Comparison of ENCODE assay signal across 8 mouse cellular contexts in the genomic region with DNA sequence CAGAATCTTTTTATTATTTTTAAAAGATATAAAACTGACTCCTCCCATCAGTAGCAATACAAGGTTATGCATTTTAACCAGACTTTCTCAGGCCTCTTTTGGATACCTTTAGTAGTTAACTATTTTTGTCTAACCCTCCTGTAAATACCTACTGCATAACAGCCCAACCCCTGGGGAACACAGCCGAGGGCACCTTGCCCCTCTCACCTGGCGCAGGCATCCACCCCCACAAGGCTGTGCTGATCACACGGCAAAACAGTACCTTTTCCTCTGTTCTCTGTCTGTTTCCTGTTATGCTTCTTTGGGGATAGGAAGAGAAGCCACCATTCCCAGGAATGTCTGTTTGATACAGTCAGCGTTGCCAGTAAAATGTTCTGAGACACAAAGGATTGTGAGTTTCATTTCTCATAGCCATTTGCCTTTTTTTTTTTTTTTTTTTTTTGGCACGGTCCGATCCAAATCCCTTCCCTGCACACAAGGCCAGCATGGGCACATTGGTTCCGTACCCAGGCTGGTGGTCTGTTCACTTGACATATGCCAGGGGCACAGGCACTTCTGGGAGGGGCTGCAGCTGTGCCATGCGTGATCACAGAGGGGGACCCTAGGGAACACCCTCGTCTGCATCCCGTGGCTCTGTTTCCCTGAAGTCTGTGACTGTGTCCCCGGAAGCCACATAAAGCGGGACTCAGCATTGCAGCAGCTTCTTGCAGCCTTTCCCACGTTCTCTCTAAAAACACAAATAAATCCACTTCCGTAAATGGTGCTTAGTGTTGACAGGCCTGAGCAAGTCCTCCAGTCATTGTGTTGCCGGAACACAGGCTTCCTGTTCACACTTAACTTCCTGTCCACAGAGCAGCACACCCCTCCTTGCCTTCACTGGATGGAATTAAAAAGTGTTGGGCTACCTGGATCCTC. TPM values are rescaled to one million over a fixed set of nuclear protein-coding genes. Genes with fewer than 3 reads are reported as not detected.
A peak's percentile ranks its signal among the peaks of the same experiment; 100 is the strongest.
DNase-seq lines count a peak whose midpoint lies in the region; ATAC-seq and TF ChIP-seq lines count a peak whose summit lies in the region.

No protein-coding gene starts in this region.

- H3K9me3 ChIP-seq in midbrain, embryonic 11.5 days (ENCODE audit: control insufficient read depth, low read length) = no peaks in the 10 kb centered on the region
- H3K9me3 ChIP-seq in midbrain, postnatal 0 days (ENCODE audit: low read length) = no peaks in the 10 kb centered on the region
- no peaks in the 10 kb centered on the region for H3K9me3 ChIP-seq in embryonic facial prominence, embryonic 15.5 days (replicated peaks)
- no peaks in the 10 kb centered on the region for H3K9me3 ChIP-seq in limb, embryonic 10.5 days (replicated peaks)
- H3K9me3 ChIP-seq in neural tube, embryonic 15.5 days (replicated peaks) = no peaks in the 10 kb centered on the region

- H3K27ac ChIP-seq in midbrain, embryonic 11.5 days (ENCODE audit: low read depth, low read length) = no peak overlapping the region; the same call in 1 of the 2 replicates
- no peak overlapping the region for H3K27ac ChIP-seq in midbrain, postnatal 0 days (ENCODE audit: low read depth, low read length)
- peak overlapping the region; percentile 61 for H3K27ac ChIP-seq in embryonic facial prominence, embryonic 15.5 days (replicated peaks)
- H3K27ac ChIP-seq in limb, embryonic 10.5 days = peak overlapping the region; percentile 64; the same call in 1 of the 2 replicates
- peak overlapping the region; percentile 49; the same call in 1 of the 2 replicates for H3K27ac ChIP-seq in neural tube, embryonic 15.5 days (replicated peaks)

- H3K4me1 ChIP-seq in midbrain, embryonic 11.5 days (ENCODE audit: control insufficient read depth, insufficient read depth, low read length) = no peaks in the 10 kb centered on the region
- no peaks in the 10 kb centered on the region for H3K4me1 ChIP-seq in midbrain, postnatal 0 days (ENCODE audit: insufficient read depth, low read length)
- H3K4me1 ChIP-seq in embryonic facial prominence, embryonic 15.5 days = peaks cover 39% of the 10 kb centered on the region
- H3K4me1 ChIP-seq in limb, embryonic 10.5 days = peaks cover 42% of the 10 kb centered on the region
- peaks cover 18% of the 10 kb centered on the region; the same call in 1 of the 2 replicates for H3K4me1 ChIP-seq in neural tube, embryonic 15.5 days

- no peak overlapping the region for H3K4me2 ChIP-seq in midbrain, embryonic 11.5 days
- no peak overlapping the region for H3K4me2 ChIP-seq in midbrain, postnatal 0 days (ENCODE audit: low read depth, low read length, poor library complexity, severe bottlenecking)
- no peak overlapping the region for H3K4me2 ChIP-seq in embryonic facial prominence, embryonic 15.5 days (replicated peaks)
- no peak overlapping the region for H3K4me2 ChIP-seq in neural tube, embryonic 15.5 days

- TF ChIP-seq CTCF in midbrain, postnatal 0 days (IDR thresholded peaks at IDR 0.05) = no peak

- no peak overlapping the region for H3K9ac ChIP-seq in midbrain, embryonic 11.5 days (ENCODE audit: low read length)
- no peak overlapping the region for H3K9ac ChIP-seq in midbrain, postnatal 0 days (replicated peaks; ENCODE audit: low read length, poor library complexity, severe bottlenecking)
- H3K9ac ChIP-seq in embryonic facial prominence, embryonic 15.5 days = no peak overlapping the region
- H3K9ac ChIP-seq in neural tube, embryonic 15.5 days (replicated peaks) = no peak overlapping the region

- peak; percentile 76 for DNase-seq in midbrain, embryonic 11.5 days (ENCODE audit: low spot score, missing footprints)
- DNase-seq in midbrain, postnatal 0 days (ENCODE audit: low spot score) = no peak
- DNase-seq in limb, embryonic 10.5 days (ENCODE audit: low spot score) = no peak
- DNase-seq in urinary bladder, adult 2 months (ENCODE audit: low spot score) = no peak
- no peak for DNase-seq in adrenal gland, adult 2 months
- no peak for DNase-seq in embryo, embryonic 10 days (ENCODE audit: low spot score)

- peaks cover 19% of the 10 kb centered on the region for H3K36me3 ChIP-seq in midbrain, embryonic 11.5 days (ENCODE audit: control insufficient read depth, insufficient read depth, low read length)
- H3K36me3 ChIP-seq in midbrain, postnatal 0 days (ENCODE audit: insufficient read depth, low read length) = peaks cover 45% of the 10 kb centered on the region
- peaks cover 64% of the 10 kb centered on the region for H3K36me3 ChIP-seq in embryonic facial prominence, embryonic 15.5 days
- peaks cover 93% of the 10 kb centered on the region for H3K36me3 ChIP-seq in limb, embryonic 10.5 days
- H3K36me3 ChIP-seq in neural tube, embryonic 15.5 days = peaks cover 64% of the 10 kb centered on the region

- WGBS in midbrain, embryonic 11.5 days = 83% methylated on average over 15 of the region's 15 CpGs
- 76% methylated on average over 15 of the region's 15 CpGs for WGBS in midbrain, postnatal 0 days
- 55% methylated on average over 15 of the region's 15 CpGs for WGBS in embryonic facial prominence, embryonic 15.5 days
- 77% methylated on average over 15 of the region's 15 CpGs for WGBS in limb, embryonic 10.5 days
- WGBS in neural tube, embryonic 15.5 days = 56% methylated on average over 15 of the region's 15 CpGs

- H3K27me3 ChIP-seq in midbrain, embryonic 11.5 days (ENCODE audit: control insufficient read depth, insufficient read depth, low read length) = no peaks in the 10 kb centered on the region
- no peaks in the 10 kb centered on the region for H3K27me3 ChIP-seq in midbrain, postnatal 0 days (ENCODE audit: insufficient read depth, low read length)
- no peaks in the 10 kb centered on the region for H3K27me3 ChIP-seq in embryonic facial prominence, embryonic 15.5 days
- no peaks in the 10 kb centered on the region for H3K27me3 ChIP-seq in limb, embryonic 10.5 days (ENCODE audit: low read depth, poor library complexity, severe bottlenecking)
- H3K27me3 ChIP-seq in neural tube, embryonic 15.5 days (replicated peaks) = no peaks in the 10 kb centered on the region

- no peak for ATAC-seq in midbrain, embryonic 11.5 days (ENCODE audit: low FRiP score)
- ATAC-seq in midbrain, postnatal 0 days (ENCODE audit: low FRiP score) = no peak
- no peak for ATAC-seq in embryonic facial prominence, embryonic 15.5 days (ENCODE audit: insufficient number of reproducible peaks, low FRiP score, low TSS enrichment, low read depth)
- no peak for ATAC-seq in neural tube, embryonic 15.5 days (ENCODE audit: low FRiP score)

- no peak overlapping the region for H3K4me3 ChIP-seq in midbrain, embryonic 11.5 days (ENCODE audit: low read depth, low read length)
- no peak overlapping the region for H3K4me3 ChIP-seq in midbrain, postnatal 0 days (ENCODE audit: low read depth, low read length)
- no peak overlapping the region for H3K4me3 ChIP-seq in embryonic facial prominence, embryonic 15.5 days (replicated peaks)
- H3K4me3 ChIP-seq in limb, embryonic 10.5 days = 0 out of 2 replicates have a peak overlapping the region, but pooled peaks have one; percentile 8
- no peak overlapping the region for H3K4me3 ChIP-seq in neural tube, embryonic 15.5 days (replicated peaks)

RNA-seq across cellular contexts. Expression of gene 1500011B03Rik, which starts 17.6 kb away (rescaled TPM):
- 150 and 157 TPM in 2 replicates for polyA plus RNA-seq in midbrain, embryonic 11.5 days (2014; fragmentation: Nextera tagmentation; extraction: Ambion mirVana)
- total RNA-seq in midbrain, postnatal 0 days (2014; rRNA removed) = 299 and 345 TPM in 2 replicates
- polyA plus RNA-seq in midbrain, postnatal 0 days (2015; fragmentation: Nextera tagmentation; extraction: Ambion mirVana) = 372 and 393 TPM in 2 replicates
- 90.1 and 91.9 TPM in 2 replicates for polyA plus RNA-seq in embryonic facial prominence, embryonic 15.5 days (2015; fragmentation: Nextera tagmentation; extraction: Ambion mirVana)
- 92.0 and 92.4 TPM in 2 replicates for polyA plus RNA-seq in limb, embryonic 10.5 days (2016; fragmentation: Nextera tagmentation; extraction: Ambion mirVana)
- polyA plus RNA-seq in neural tube, embryonic 15.5 days (2015; fragmentation: Nextera tagmentation; extraction: Ambion mirVana) = 254 and 302 TPM in 2 replicates
- 46.2 and 54.9 TPM in 2 replicates for polyA plus RNA-seq in urinary bladder, adult 2 months (2012; rRNA removed)
- total RNA-seq in adrenal gland, adult 2 months (2021) = 10 to 100 TPM; 23.1 to 36.6 TPM
- polyA plus RNA-seq in adrenal gland, adult 2 months (2012; rRNA removed) = 29.7 and 30.6 TPM in 2 replicates

RNA-seq across cellular contexts. Expression of gene Git2, which starts 30.4 kb away (rescaled TPM):
- 29.5 and 30.0 TPM in 2 replicates for polyA plus RNA-seq in midbrain, embryonic 11.5 days (2014; fragmentation: Nextera tagmentation; extraction: Ambion mirVana)
- total RNA-seq in midbrain, postnatal 0 days (2014; rRNA removed) = 41.8 and 45.1 TPM in 2 replicates
- 25.5 and 33.8 TPM in 2 replicates for polyA plus RNA-seq in midbrain, postnatal 0 days (2015; fragmentation: Nextera tagmentation; extraction: Ambion mirVana)
- 49.6 and 54.9 TPM in 2 replicates for polyA plus RNA-seq in embryonic facial prominence, embryonic 15.5 days (2015; fragmentation: Nextera tagmentation; extraction: Ambion mirVana)
- 36.1 and 44.8 TPM in 2 replicates for polyA plus RNA-seq in limb, embryonic 10.5 days (2016; fragmentation: Nextera tagmentation; extraction: Ambion mirVana)
- polyA plus RNA-seq in neural tube, embryonic 15.5 days (2015; fragmentation: Nextera tagmentation; extraction: Ambion mirVana) = 47.7 and 53.4 TPM in 2 replicates
- 37.5 and 46.6 TPM in 2 replicates for polyA plus RNA-seq in urinary bladder, adult 2 months (2012; rRNA removed)
- total RNA-seq in adrenal gland, adult 2 months (2021) = 10 to 100 TPM; 35.5 to 40.9 TPM
- 37.7 and 40.5 TPM in 2 replicates for polyA plus RNA-seq in adrenal gland, adult 2 months (2012; rRNA removed)

RNA-seq across cellular contexts. Expression of gene Ankrd13a, which starts 31.2 kb away (rescaled TPM):
- polyA plus RNA-seq in midbrain, embryonic 11.5 days (2014; fragmentation: Nextera tagmentation; extraction: Ambion mirVana) = 64.7 and 71.9 TPM in 2 replicates
- 39.3 and 47.3 TPM in 2 replicates for total RNA-seq in midbrain, postnatal 0 days (2014; rRNA removed)
- 22.4 and 24.9 TPM in 2 replicates for polyA plus RNA-seq in midbrain, postnatal 0 days (2015; fragmentation: Nextera tagmentation; extraction: Ambion mirVana)
- 54.9 and 57.6 TPM in 2 replicates for polyA plus RNA-seq in embryonic facial prominence, embryonic 15.5 days (2015; fragmentation: Nextera tagmentation; extraction: Ambion mirVana)
- polyA plus RNA-seq in limb, embryonic 10.5 days (2016; fragmentation: Nextera tagmentation; extraction: Ambion mirVana) = 43.1 and 44.0 TPM in 2 replicates
- 30.3 and 41.1 TPM in 2 replicates for polyA plus RNA-seq in neural tube, embryonic 15.5 days (2015; fragmentation: Nextera tagmentation; extraction: Ambion mirVana)
- 55.6 and 63.2 TPM in 2 replicates for polyA plus RNA-seq in urinary bladder, adult 2 months (2012; rRNA removed)
- 10 to 100 TPM; 78.4 to 92.4 TPM for total RNA-seq in adrenal gland, adult 2 months (2021)
- 51.1 and 51.8 TPM in 2 replicates for polyA plus RNA-seq in adrenal gland, adult 2 months (2012; rRNA removed)

RNA-seq across cellular contexts. Expression of gene 4930519G04Rik, which starts 47.8 kb away (rescaled TPM):
- not detected in 2 replicates for polyA plus RNA-seq in midbrain, embryonic 11.5 days (2014; fragmentation: Nextera tagmentation; extraction: Ambion mirVana)
- not detected in 2 replicates for total RNA-seq in midbrain, postnatal 0 days (2014; rRNA removed)
- polyA plus RNA-seq in midbrain, postnatal 0 days (2015; fragmentation: Nextera tagmentation; extraction: Ambion mirVana) = not detected in 2 replicates
- polyA plus RNA-seq in embryonic facial prominence, embryonic 15.5 days (2015; fragmentation: Nextera tagmentation; extraction: Ambion mirVana) = not detected in 2 replicates
- polyA plus RNA-seq in limb, embryonic 10.5 days (2016; fragmentation: Nextera tagmentation; extraction: Ambion mirVana) = not detected in 2 replicates
- polyA plus RNA-seq in neural tube, embryonic 15.5 days (2015; fragmentation: Nextera tagmentation; extraction: Ambion mirVana) = not detected in 2 replicates
- polyA plus RNA-seq in urinary bladder, adult 2 months (2012; rRNA removed) = not detected in 2 replicates
- not detected for total RNA-seq in adrenal gland, adult 2 months (2021)
- polyA plus RNA-seq in adrenal gland, adult 2 months (2012; rRNA removed) = not detected in 2 replicates

RNA-seq across cellular contexts. Expression of gene Gm9936, which starts 52.8 kb away (rescaled TPM):
- 0.28 and 0.56 TPM in 2 replicates for polyA plus RNA-seq in midbrain, embryonic 11.5 days (2014; fragmentation: Nextera tagmentation; extraction: Ambion mirVana)
- total RNA-seq in midbrain, postnatal 0 days (2014; rRNA removed) = 5.8 and 6.7 TPM in 2 replicates
- 3.1 and 3.3 TPM in 2 replicates for polyA plus RNA-seq in midbrain, postnatal 0 days (2015; fragmentation: Nextera tagmentation; extraction: Ambion mirVana)
- 0.37 and 0.38 TPM in 2 replicates for polyA plus RNA-seq in embryonic facial prominence, embryonic 15.5 days (2015; fragmentation: Nextera tagmentation; extraction: Ambion mirVana)
- polyA plus RNA-seq in limb, embryonic 10.5 days (2016; fragmentation: Nextera tagmentation; extraction: Ambion mirVana) = not detected in 2 replicates
- 2.0 and 2.1 TPM in 2 replicates for polyA plus RNA-seq in neural tube, embryonic 15.5 days (2015; fragmentation: Nextera tagmentation; extraction: Ambion mirVana)
- 0.01 and 0.04 TPM in 2 replicates for polyA plus RNA-seq in urinary bladder, adult 2 months (2012; rRNA removed)
- not detected for total RNA-seq in adrenal gland, adult 2 months (2021)
- not detected in 2 replicates for polyA plus RNA-seq in adrenal gland, adult 2 months (2012; rRNA removed)

Comparison
In these comparisons a context has a peak if more than half of its experiments do, and no peak if none do; other contexts are left out.
1. H3K27ac ChIP-seq: peak in embryonic facial prominence, embryonic 15.5 days (single experiment), limb, embryonic 10.5 days (single experiment) and neural tube, embryonic 15.5 days (single experiment); none in midbrain, embryonic 11.5 days (single experiment) and midbrain, postnatal 0 days (single experiment).